Mouse (Mus musculus) erythroblast, adult 5-6 weeks (primary cell): ENCODE results near the gene Slc52a3. TPM values are rescaled to one million over a fixed set of nuclear protein-coding genes. Genes with fewer than 3 reads are reported as not detected.

Experiments
- ATAC-seq: replicated peaks from 2 replicates; pipeline ENCODE4 v1.8.0; 2016; ENCODE audit warnings: moderate number of reproducible peaks, mild to moderate bottlenecking, moderate TSS enrichment, inconsistent platforms; ENCODE audit not compliant: poor library complexity, low FRiP score, severe bottlenecking
- total RNA-seq, 2 experiments: library from RNA; stranded (forward) in 1 of 2; stranded (reverse) in 1 of 2; fragments of 150-400 nt in 1 of 2; fragments of 200-764, 138-1000 nt in 1 of 2; gene quantifications; 2 replicates each; pipeline versions ENCODE4 v1.2.3 to v1.2.4; 2015 to 2017; ENCODE audit warnings: low replicate concordance in 2 of 2

Gene Slc52a3
- total RNA-seq, 2 experiments from 2014 or later: not detected

DNA sequence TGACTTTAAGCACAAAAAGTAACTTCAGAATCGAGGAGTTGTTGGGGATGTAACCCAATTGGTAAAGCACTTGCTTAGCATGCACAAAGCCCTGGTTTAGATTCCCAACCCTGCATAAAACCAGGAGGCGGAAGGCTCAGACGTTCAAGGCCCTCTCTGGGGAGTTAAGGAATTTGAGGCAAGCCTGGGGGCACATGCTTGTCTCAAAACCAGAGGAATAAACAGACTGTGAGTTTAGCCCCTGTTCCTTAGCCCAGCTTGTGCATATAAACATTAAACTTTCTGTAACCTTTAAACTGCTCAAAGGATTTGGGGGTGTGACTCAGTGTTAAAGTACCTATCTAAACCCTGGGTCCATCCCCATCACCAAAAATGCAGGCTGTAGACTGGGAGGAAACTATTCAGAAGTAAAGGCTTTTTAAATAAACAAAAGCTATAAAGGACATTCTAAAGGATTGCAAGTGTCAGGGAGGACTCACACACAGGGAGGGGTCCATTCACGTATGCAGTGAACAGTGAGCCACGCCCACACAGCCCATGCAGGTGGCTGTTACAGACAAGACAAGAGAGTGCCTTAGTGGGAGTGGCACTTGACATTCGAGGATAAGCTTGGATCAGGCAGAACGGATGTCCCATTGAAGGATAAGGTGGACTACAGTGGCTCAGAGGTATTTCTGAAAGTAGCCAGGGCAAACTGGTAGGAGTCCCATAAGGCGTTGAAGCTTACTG, 1.6 kb downstream of the Slc52a3 start:
- no peak for ATAC-seq

DNA sequence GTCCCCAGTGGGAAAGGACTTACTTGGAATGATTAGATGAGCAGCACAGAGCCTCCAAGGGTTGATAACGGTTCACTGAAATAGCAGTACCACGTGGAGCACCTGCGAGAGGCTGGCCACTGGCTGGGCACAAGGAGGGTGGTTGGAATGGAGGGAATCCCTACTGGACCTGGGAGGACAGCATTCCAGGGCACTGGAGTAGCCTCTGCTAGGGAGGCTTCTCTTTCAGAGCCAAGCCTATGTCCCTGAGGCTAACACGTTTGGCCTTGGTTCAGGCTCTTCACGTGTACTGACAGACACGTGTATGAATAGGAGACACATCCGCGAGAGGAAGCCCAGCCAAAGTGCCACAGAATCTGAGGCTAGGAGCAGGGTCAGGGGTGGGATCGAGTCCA, 2.2 kb downstream of the Slc52a3 start:
- ATAC-seq: no peak

- ATAC-seq: no peak
These were observed 2.6 kb downstream of the Slc52a3 start for GRCm38 (mm10) chr2:151998932-151999331.

GRCm38 (mm10) chr2:151999669-152000290, 3.5 kb downstream of the Slc52a3 start:
- no peak for ATAC-seq

GRCm38 (mm10) chr2:152000291-152000679, 4.0 kb downstream of the Slc52a3 start:
- ATAC-seq: no peak

DNA sequence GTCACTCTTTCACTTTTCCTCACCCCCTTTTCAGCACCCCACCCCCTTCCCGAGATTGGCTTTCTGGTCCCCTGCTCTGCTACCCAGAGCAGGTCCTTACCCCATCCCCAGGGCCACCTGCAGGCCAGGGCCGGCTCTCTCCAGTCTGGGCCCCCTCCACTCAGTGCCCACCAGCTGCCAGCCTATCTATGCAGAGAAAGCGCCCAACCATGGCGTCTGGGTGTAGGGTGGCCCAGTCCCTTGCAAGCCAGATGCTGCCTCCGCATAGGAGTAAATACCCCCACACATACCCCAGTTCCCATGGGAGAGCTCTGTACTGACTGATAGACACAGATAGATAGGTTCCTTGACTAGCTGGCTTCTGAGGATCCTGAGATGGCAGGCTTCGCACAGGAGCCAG, 4.4 kb downstream of the Slc52a3 start:
- no peak for ATAC-seq

DNA sequence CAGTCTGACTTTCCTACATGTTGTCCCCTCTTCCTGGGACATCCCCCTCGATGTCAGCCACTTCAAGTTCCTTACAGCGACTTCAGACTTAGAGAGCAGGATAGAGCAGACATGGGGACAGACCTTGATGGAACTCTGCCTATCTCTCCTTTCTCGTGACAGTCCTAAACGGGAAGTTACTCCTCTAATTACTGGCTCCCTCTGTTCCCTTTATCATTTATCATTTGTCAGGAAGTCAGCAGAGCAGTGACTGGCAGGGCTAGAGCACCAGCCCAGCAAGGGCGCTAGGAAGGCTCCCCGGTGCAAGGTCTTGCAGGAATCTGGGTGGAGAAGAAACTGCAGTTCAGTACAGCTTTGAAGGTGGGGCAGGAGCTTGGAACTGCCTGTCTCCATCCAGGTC, 6.2 kb downstream of the Slc52a3 start:
- ATAC-seq: no peak

GRCm38 (mm10) chr2:152007783-152008182, 11.5 kb downstream of the Slc52a3 start:
- no peak for ATAC-seq

GRCm38 (mm10) chr2:152009061-152009779, 12.9 kb downstream of the Slc52a3 start:
- no peak for ATAC-seq

GRCm38 (mm10) chr2:152010251-152010650, 13.9 kb downstream of the Slc52a3 start:
- ATAC-seq: no peak

- ATAC-seq: no peak
These were observed 14.3 kb downstream of the Slc52a3 start for GRCm38 (mm10) chr2:152010661-152011060.

- ATAC-seq: no peak
These were observed 15.4 kb downstream of the Slc52a3 start for GRCm38 (mm10) chr2:152011724-152012123.

DNA sequence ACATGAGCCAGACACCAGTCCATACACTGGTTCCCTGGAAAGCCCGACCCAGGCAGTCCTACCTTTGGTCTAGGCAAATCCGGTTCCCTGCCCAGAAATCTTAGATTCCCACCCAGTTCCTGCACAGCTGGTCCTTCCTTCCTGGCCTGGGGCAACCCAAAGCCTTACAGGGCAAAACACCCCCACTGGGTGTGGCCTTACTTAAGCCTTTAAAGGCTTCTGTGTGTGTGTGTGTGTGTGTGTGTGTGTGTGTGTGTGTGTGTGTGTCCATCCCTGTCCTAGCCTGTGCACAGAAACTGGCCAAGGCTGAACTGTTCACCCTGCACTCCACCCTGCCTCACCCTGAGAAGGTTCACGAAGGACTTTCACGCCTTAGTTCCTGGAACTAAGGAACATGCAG, 15.9 kb downstream of the Slc52a3 start:
- no peak for ATAC-seq

GRCm38 (mm10) chr2:152012701-152013100, 16.4 kb downstream of the Slc52a3 start:
- no peak for ATAC-seq

- no peak for ATAC-seq
These were observed 19.7 kb downstream of the Slc52a3 start for GRCm38 (mm10) chr2:152015997-152016396.

GRCm38 (mm10) chr2:152016666-152017065, 20.4 kb downstream of the Slc52a3 start:
- no peak for ATAC-seq

- 0 out of 2 replicates have a peak, but pooled peaks have one; percentile 38 for ATAC-seq
These were observed 23.9 kb downstream of the Slc52a3 start for GRCm38 (mm10) chr2:152020255-152020654.

DNA sequence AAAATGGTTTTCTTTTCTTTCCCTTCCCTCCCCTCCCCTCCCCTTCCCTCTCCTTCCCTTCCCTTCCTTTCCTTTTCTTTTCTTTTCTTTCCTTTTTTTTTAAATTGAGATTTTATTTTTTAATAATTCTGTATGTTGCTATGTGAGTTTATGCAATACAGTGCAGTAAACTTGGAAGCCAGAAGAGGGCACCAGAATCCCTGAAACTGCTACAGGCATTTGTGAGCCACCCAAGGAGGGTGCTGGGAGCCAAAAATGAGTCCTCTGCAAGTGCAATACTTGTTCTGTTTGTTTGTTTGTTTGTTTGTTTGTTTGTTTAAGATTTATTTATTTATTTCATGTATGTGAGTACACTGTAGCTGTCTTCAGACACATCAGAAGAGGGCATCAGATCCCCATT, 25.7 kb downstream of the Slc52a3 start:
- ATAC-seq: no peak

GRCm38 (mm10) chr2:152024883-152025422, 28.6 kb downstream of the Slc52a3 start:
- ATAC-seq: no peak

DNA sequence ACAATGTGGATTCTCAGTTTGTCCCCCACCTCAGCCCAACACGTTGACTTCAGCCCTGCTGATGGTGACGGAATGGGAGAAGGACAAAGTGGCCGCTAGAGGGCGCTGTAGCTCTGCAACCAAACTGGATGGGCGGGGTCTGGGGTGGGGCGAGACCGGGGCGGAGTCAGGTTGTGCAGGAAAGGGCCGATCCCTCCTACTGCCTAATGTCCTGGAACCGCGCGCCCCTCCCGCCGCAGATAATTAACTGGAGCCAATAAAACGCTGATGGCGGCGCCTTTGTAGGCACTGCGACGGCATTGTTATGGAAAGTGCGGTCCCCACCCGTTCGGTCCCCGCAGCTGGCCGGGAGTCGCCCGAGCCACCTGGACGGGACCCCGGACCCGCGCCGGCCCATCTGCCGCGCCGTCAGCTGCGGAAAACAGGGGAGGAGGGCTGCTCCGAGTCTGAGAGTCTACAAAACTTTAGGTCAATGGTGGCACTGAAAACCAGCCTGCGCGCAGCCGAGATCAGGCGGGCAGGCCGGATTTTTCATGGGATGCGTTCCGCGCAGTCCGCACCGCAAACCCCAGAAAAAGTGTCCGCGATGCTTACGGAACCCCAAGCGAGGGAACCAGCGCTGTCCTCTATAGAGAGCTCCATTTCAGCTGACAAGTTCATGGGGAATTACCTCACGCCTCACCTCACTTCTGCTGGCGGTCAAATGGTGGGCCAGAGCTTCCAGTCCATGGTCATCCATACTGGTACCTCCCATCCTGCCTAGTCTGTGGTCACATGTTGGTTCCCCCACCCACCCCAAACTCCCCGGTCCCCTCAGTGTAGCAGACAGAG, 33.2 kb downstream of the Slc52a3 start:
- peak; percentile 68 for ATAC-seq
